Mouse (Mus musculus) embryo, embryonic 10.5 days (tissue): ENCODE measurements around the gene Cdc5l.
A peak's percentile ranks its signal among the peaks of the same experiment; 100 is the strongest.
"Not testable (repeated sequence)": the region's sequence is repeated elsewhere in the genome, so short reads cannot be mapped to it uniquely, and the experiment has no call there.

Source experiments
- DNase-seq: peaks from one replicate; pipeline ENCODE4 v3.0.0-alpha.2; 2015; ENCODE audit warnings: low spot score

The Cdc5l gene

GRCm38 (mm10) chr17:45434262-45434590 is 689 bp upstream of the Cdc5l start:
- no peak for DNase-seq

GRCm38 (mm10) chr17:45432706-45433398 is 685 bp downstream of the Cdc5l start:
- DNase-seq = no peak

- DNase-seq = no peak
These were observed 1.5 kb downstream of the Cdc5l start for GRCm38 (mm10) chr17:45432007-45432406.

- no peak for DNase-seq
These were observed 16.1 kb downstream of the Cdc5l start for GRCm38 (mm10) chr17:45417387-45417786.

GRCm38 (mm10) chr17:45411617-45412016 is 21.9 kb downstream of the Cdc5l start:
- not testable (repeated sequence) for DNase-seq

GRCm38 (mm10) chr17:45408719-45409118 is 24.8 kb downstream of the Cdc5l start:
- DNase-seq = no peak

GRCm38 (mm10) chr17:45406281-45406680 is 27.3 kb downstream of the Cdc5l start:
- DNase-seq = no peak

GRCm38 (mm10) chr17:45403207-45403606 is 30.3 kb downstream of the Cdc5l start:
- peak; percentile 80 for DNase-seq

GRCm38 (mm10) chr17:45402601-45403000 is 30.9 kb downstream of the Cdc5l start:
- no peak for DNase-seq

- no peak for DNase-seq
These were observed 31.4 kb downstream of the Cdc5l start for GRCm38 (mm10) chr17:45402126-45402525.

GRCm38 (mm10) chr17:45401126-45401905 is 32.2 kb downstream of the Cdc5l start:
- DNase-seq = no peak

GRCm38 (mm10) chr17:45398021-45398420 is 35.5 kb downstream of the Cdc5l start:
- DNase-seq = no peak

- DNase-seq = no peak
These were observed 36.0 kb downstream of the Cdc5l start for GRCm38 (mm10) chr17:45397541-45397940.

- no peak for DNase-seq
These were observed 38.9 kb downstream of the Cdc5l start for GRCm38 (mm10) chr17:45394612-45395011.

GRCm38 (mm10) chr17:45393765-45394164 is 39.8 kb downstream of the Cdc5l start:
- no peak for DNase-seq

GRCm38 (mm10) chr17:45389896-45390295 is 43.6 kb downstream of the Cdc5l start:
- DNase-seq = no peak

GRCm38 (mm10) chr17:45386986-45387385 is 46.6 kb downstream of the Cdc5l start:
- no peak for DNase-seq

GRCm38 (mm10) chr17:45383305-45383704 is 50.2 kb downstream of the Cdc5l start:
- DNase-seq = no peak

- no peak for DNase-seq
These were observed 54.2 kb downstream of the Cdc5l start for GRCm38 (mm10) chr17:45379271-45379784.

- no peak for DNase-seq
These were observed 56.2 kb downstream of the Cdc5l start for GRCm38 (mm10) chr17:45377323-45377722.

- DNase-seq = peak; percentile 86
These were observed 59.4 kb downstream of the Cdc5l start for GRCm38 (mm10) chr17:45373987-45374608.

GRCm38 (mm10) chr17:45371042-45371441 is 62.5 kb downstream of the Cdc5l start:
- no peak for DNase-seq

GRCm38 (mm10) chr17:45370535-45370934 is 63.0 kb downstream of the Cdc5l start:
- DNase-seq = no peak
